Mouse (Mus musculus) left cerebral cortex, adult 11 months (tissue): ENCODE data around the gene Gpatch8.
A peak's percentile ranks its signal among the peaks of the same experiment; 100 is the strongest.

Experiments used
- DNase-seq: peaks from one replicate; pipeline ENCODE4 v3.0.0; 2022; ENCODE audit warnings: low spot score

The Gpatch8 gene

GRCm38 (mm10) chr11:102434816-102435705 is 121.1 kb downstream of the Gpatch8 start:
- no peak for DNase-seq

GRCm38 (mm10) chr11:102434406-102434805 is 121.8 kb downstream of the Gpatch8 start:
- DNase-seq, result peak; percentile 85

GRCm38 (mm10) chr11:102433866-102434265 is 122.3 kb downstream of the Gpatch8 start:
- no peak for DNase-seq

GRCm38 (mm10) chr11:102432896-102433295 is 123.3 kb downstream of the Gpatch8 start:
- no peak for DNase-seq

GRCm38 (mm10) chr11:102432115-102432843 is 123.9 kb downstream of the Gpatch8 start:
- no peak for DNase-seq

- DNase-seq, result no peak
Observed at GRCm38 (mm10) chr11:102431728-102432114, 124.5 kb downstream of the Gpatch8 start.

GRCm38 (mm10) chr11:102431018-102431645 is 125.1 kb downstream of the Gpatch8 start:
- no peak for DNase-seq

GRCm38 (mm10) chr11:102430121-102431017 is 125.8 kb downstream of the Gpatch8 start, which contains the start of gene Grn:
Gene Grn (plus strand): TSS chr11:102430315.
- DNase-seq, result peak; percentile 96

- DNase-seq, result no peak
Observed at GRCm38 (mm10) chr11:102429551-102429950, 126.6 kb downstream of the Gpatch8 start.

GRCm38 (mm10) chr11:102428981-102429540 is 127.1 kb downstream of the Gpatch8 start:
- DNase-seq, result no peak
